Mouse (Mus musculus): ENCODE data around the gene D430041D05Rik. TPM values are rescaled to one million over a fixed set of nuclear protein-coding genes. Genes with fewer than 3 reads are reported as not detected.

Gene D430041D05Rik
- total RNA-seq, 1 experiment from 2014 or later: not detected

GRCm38 (mm10) chr2:104367291-104367690 is 43.5 kb downstream of the D430041D05Rik start:
- ATAC-seq (replicated peaks; ENCODE audit: insufficient number of reproducible peaks, low FRiP score, low TSS enrichment, poor library complexity, severe bottlenecking): no peak

GRCm38 (mm10) chr2:104359305-104359704 is 51.5 kb downstream of the D430041D05Rik start:
- no peak for ATAC-seq (replicated peaks; ENCODE audit: insufficient number of reproducible peaks, low FRiP score, low TSS enrichment, poor library complexity, severe bottlenecking)

DNA sequence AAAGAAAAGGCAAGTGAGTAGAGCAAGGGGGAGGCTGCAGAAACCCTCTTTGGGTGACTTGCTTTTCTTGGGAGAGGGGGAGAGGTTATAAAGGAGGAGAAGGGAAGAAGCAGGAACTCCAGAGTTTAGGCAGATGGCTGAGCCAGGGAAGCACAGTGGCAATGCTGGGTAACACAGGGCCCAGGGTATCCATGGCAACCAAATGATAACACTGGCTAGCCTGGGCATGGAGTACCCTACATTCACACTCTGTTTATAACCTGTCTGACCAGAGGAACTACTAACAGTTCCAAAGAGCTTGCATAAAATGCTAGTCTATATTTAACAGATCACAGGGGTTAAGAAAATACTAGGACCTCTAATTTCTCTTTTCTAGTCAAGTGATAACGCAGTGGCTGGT is 51.9 kb downstream of the D430041D05Rik start:
- ATAC-seq (replicated peaks; ENCODE audit: insufficient number of reproducible peaks, low FRiP score, low TSS enrichment, poor library complexity, severe bottlenecking): no peak

DNA sequence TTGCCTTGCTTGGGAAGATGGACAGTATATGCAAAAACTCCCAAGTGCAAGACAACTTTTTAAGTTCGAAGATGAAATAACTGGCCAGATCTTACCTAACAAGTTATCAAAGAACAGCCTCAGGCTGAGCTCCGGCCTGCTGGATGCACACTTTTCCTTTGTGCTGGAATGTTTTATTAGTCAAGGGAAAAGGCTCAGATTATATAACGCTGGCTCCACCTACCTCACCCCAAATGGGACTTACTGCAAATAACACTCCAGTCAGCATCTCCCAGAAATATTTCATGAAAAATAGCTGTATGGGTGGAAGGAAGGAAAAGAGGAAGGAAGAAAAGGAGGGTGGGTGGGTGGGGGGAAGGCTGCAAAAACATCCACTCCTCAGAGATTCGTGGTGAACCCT is 54.3 kb downstream of the D430041D05Rik start:
- ATAC-seq (replicated peaks; ENCODE audit: insufficient number of reproducible peaks, low FRiP score, low TSS enrichment, poor library complexity, severe bottlenecking): no peak

DNA sequence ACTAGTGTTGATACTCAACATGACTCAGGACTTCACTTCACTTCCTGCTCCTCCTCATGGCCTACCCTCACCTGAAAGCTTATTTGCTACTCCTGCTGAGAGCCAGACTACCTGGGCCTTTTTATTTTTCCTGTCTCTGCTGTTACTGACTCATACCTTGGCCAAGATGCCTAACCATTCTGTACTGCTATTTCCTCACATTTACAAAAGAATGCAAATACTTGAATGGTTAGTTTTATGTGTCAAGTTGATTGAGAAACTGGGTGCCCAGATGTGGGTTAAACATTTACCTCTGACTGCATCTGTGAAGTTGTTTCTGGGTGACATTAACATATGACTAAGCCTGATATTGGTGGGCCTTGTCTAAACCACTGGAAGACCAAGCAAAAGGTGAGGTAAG is 56.7 kb downstream of the D430041D05Rik start:
- ATAC-seq (replicated peaks; ENCODE audit: insufficient number of reproducible peaks, low FRiP score, low TSS enrichment, poor library complexity, severe bottlenecking): no peak

- ATAC-seq (replicated peaks; ENCODE audit: insufficient number of reproducible peaks, low FRiP score, low TSS enrichment, poor library complexity, severe bottlenecking): no peak
Measured at GRCm38 (mm10) chr2:104352204-104352493, 58.7 kb downstream of the D430041D05Rik start.

DNA sequence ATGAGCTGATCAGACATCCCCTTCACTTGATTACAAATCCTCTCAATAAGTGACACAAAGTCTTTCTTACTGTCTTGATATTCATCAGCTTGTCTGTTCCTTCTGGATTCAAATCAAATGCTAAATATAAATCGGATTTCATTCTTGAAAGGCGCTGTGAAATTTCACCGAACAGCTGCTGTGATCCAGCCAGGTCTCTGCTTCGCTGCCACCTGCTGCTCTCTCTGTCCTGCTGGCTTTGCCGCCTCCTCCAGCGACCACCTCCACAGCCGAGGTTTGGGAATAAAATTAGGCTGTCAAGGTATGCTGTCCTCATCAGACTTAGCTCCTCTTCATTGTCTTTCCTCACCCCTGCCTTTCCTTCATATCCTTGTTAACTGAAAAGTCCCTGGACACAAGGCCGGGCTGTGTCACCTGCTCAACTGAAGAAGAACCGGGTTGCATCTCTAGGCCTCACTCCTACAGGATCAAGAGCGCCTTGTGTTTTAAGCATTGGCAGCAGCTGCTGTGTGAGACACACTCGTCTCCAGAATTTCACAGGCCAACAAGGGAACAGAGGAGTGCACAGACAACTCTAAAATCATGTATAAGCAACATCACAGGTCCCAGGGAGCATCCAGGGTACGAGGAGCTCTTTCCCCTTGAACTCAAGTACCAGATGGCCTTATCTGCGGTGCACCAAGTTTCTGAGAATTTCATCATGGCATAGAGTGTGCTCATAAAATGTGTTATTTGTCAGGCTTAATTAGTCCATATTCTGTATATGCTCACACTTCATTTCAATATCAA is 59.2 kb downstream of the D430041D05Rik start:
- no peak for ATAC-seq (replicated peaks; ENCODE audit: insufficient number of reproducible peaks, low FRiP score, low TSS enrichment, poor library complexity, severe bottlenecking)

DNA sequence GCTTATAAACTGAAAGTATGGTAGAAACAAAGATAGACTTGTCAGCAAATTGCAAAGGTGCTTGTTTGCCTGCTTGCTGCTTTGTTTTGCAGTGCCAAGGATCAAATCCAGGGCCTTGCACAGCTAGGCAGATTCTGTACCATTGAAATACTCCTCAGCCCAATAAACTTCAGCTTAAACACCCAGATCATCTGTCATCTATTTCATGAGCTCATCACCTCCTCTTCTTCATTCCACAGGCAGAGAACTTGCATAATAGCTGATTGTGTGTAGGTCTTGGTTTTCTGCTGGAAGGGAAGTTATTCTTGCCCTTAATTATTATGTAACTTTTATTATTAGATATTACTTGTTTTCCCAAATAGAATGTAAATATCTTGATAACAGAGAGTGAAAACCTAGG is 73.2 kb downstream of the D430041D05Rik start:
- ATAC-seq (replicated peaks; ENCODE audit: insufficient number of reproducible peaks, low FRiP score, low TSS enrichment, poor library complexity, severe bottlenecking): no peak

GRCm38 (mm10) chr2:104335824-104336223 is 75.0 kb downstream of the D430041D05Rik start:
- no peak for ATAC-seq (replicated peaks; ENCODE audit: insufficient number of reproducible peaks, low FRiP score, low TSS enrichment, poor library complexity, severe bottlenecking)

GRCm38 (mm10) chr2:104333952-104334351 is 76.9 kb downstream of the D430041D05Rik start:
- no peak for ATAC-seq (replicated peaks; ENCODE audit: insufficient number of reproducible peaks, low FRiP score, low TSS enrichment, poor library complexity, severe bottlenecking)

- no peak for ATAC-seq (replicated peaks; ENCODE audit: insufficient number of reproducible peaks, low FRiP score, low TSS enrichment, poor library complexity, severe bottlenecking)
Measured at GRCm38 (mm10) chr2:104332707-104333106, 78.1 kb downstream of the D430041D05Rik start.

- ATAC-seq (replicated peaks; ENCODE audit: insufficient number of reproducible peaks, low FRiP score, low TSS enrichment, poor library complexity, severe bottlenecking): no peak
Measured at GRCm38 (mm10) chr2:104331261-104331660, 79.6 kb downstream of the D430041D05Rik start.

- no peak for ATAC-seq (replicated peaks; ENCODE audit: insufficient number of reproducible peaks, low FRiP score, low TSS enrichment, poor library complexity, severe bottlenecking)
Measured at GRCm38 (mm10) chr2:104327116-104327794, 83.6 kb downstream of the D430041D05Rik start.

- ATAC-seq (replicated peaks; ENCODE audit: insufficient number of reproducible peaks, low FRiP score, low TSS enrichment, poor library complexity, severe bottlenecking): no peak
Measured at GRCm38 (mm10) chr2:104323773-104324172, 87.0 kb downstream of the D430041D05Rik start.

- ATAC-seq (replicated peaks; ENCODE audit: insufficient number of reproducible peaks, low FRiP score, low TSS enrichment, poor library complexity, severe bottlenecking): no peak
Measured at GRCm38 (mm10) chr2:104323351-104323750, 87.5 kb downstream of the D430041D05Rik start.

DNA sequence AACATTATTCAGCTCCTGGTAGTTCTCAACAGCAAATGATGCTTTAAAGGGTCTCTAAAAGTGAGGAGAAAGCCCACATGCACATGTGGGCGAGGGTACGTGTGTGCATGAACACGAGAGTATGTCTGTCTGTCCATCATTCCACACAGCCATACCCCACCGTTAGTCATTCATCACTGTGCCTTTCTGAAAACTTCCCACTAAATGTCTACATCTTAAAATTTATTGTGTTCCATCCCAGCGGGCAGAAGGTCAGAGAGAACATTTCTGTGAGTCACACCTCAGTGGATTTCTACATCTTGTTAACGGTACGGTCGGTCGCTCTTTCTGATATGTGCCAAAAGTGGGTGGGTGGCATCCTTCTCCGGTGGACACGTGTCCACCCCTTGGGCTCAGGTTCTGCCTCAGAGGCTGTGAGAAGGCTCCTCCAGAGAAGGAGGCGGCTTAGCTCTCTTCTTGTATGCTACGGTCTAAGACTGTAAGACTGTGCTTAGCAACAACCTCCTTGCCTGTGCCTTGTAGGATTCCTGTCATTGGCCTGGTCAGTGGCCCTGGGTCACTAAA is 90.7 kb downstream of the D430041D05Rik start:
- no peak for ATAC-seq (replicated peaks; ENCODE audit: insufficient number of reproducible peaks, low FRiP score, low TSS enrichment, poor library complexity, severe bottlenecking)

GRCm38 (mm10) chr2:104319443-104319842 is 91.4 kb downstream of the D430041D05Rik start:
- ATAC-seq (replicated peaks; ENCODE audit: insufficient number of reproducible peaks, low FRiP score, low TSS enrichment, poor library complexity, severe bottlenecking): no peak

DNA sequence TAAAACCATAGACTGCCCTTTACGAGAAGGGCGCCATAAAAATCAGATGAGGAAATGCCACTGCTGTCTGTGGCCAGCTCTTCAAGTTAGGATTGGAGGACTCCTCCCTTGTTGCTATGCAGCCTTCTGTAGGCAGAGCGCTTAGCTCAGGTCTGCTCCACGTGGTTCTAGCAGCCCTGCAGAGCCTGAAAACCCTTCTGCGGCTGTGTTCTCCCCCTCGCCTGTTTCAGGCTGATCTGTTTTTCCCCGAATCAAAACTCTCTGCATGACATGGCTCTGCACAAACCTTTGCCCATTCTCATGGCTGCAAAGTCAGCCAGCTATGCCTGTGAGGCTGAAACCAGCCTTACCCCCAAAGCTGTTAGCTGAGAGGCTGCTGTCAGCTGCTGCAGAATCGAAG is 91.9 kb downstream of the D430041D05Rik start:
- ATAC-seq (replicated peaks; ENCODE audit: insufficient number of reproducible peaks, low FRiP score, low TSS enrichment, poor library complexity, severe bottlenecking): no peak

DNA sequence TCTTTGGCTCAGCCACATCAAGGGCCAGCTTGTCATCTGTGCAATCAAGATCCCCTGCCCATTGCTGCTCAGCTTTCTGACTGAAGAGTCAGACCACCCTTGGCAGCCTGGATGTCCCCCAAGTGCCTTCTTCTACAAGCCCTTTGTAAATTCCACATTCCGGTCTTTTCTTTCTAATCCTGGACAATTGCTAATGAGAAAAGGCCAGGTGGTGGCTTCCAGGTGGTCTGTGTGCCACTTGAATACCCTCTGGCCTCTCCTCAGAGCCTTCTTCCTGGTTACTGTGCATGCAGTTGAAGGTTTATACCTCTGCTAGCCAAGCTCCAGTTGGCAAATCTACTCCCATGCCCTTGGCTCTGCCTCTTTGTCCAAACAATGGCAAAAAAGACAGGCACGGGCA is 92.6 kb downstream of the D430041D05Rik start:
- ATAC-seq (replicated peaks; ENCODE audit: insufficient number of reproducible peaks, low FRiP score, low TSS enrichment, poor library complexity, severe bottlenecking): no peak

GRCm38 (mm10) chr2:104317631-104318030 is 93.2 kb downstream of the D430041D05Rik start:
- no peak for ATAC-seq (replicated peaks; ENCODE audit: insufficient number of reproducible peaks, low FRiP score, low TSS enrichment, poor library complexity, severe bottlenecking)
